Mouse (Mus musculus) cortical plate, adult 2 months (tissue): ENCODE measurements around the gene Syt7. TPM values are rescaled to one million over a fixed set of nuclear protein-coding genes. Genes with fewer than 3 reads are reported as not detected.

Experiments used
- H3K27ac ChIP-seq: fragments of 200-500 bp; 2 replicates; pipeline ENCODE4 v1.5.1; 2012; ENCODE audit warnings: low read length, control low read depth, inconsistent platforms; ENCODE audit not compliant: insufficient read depth
- H3K4me1 ChIP-seq: fragments of 200-500 bp; 2 replicates; pipeline ENCODE4 v1.6.1; 2011; ENCODE audit warnings: low read length; ENCODE audit not compliant: control insufficient read depth, insufficient read depth
- H3K4me3 ChIP-seq: fragments of 200-500 bp; 2 replicates; pipeline ENCODE4 v1.5.1; 2011; ENCODE audit warnings: mild to moderate bottlenecking, low read length, control low read depth; ENCODE audit not compliant: insufficient read depth
- CTCF ChIP-seq: fragments of 200-500 bp; IDR thresholded peaks from 2 replicates; pipeline ENCODE4 v1.5.1; 2011; ENCODE audit warnings: mild to moderate bottlenecking, control low read depth, low read length; ENCODE audit not compliant: insufficient read depth; ENCODE audit errors: extremely low read depth
- POLR2A ChIP-seq: fragments of 200-500 bp; IDR thresholded peaks from 2 replicates; pipeline ENCODE4 v1.6.1; 2011; ENCODE audit warnings: mild to moderate bottlenecking, low read length, control low read depth; ENCODE audit not compliant: insufficient read depth; ENCODE audit errors: extremely low read depth
- polyA plus RNA-seq: library from polyadenylated mRNA; depleted of rRNA; stranded (reverse); fragments of >200 nt; gene quantifications from 2 replicates; pipeline ENCODE4 v1.2.3, GENCODE M21; 2012; rRNA removed

Gene Syt7
- polyA plus RNA-seq, 1 experiment, result 213 TPM

GRCm38 (mm10) chr19:10472958-10473357 is 84.1 kb downstream of the Syt7 start:
- H3K4me3 ChIP-seq, result no peak overlapping the region
- H3K27ac ChIP-seq, result no peak overlapping the region
- H3K4me1 ChIP-seq, result peaks cover 2% of the 10 kb centered on the region; the same call in 1 of the 2 replicates
- TF ChIP-seq CTCF (no peak), POLR2A (no peak)

- peaks cover 2% of the 10 kb centered on the region; the same call in 1 of the 2 replicates for H3K4me1 ChIP-seq
- H3K4me3 ChIP-seq, result no peak overlapping the region
- no peak overlapping the region for H3K27ac ChIP-seq
- no peak for TF ChIP-seq POLR2A
- no peak for TF ChIP-seq CTCF
These were observed 84.9 kb downstream of the Syt7 start for GRCm38 (mm10) chr19:10473779-10474178.

- no peak for TF ChIP-seq CTCF
- no peak for TF ChIP-seq POLR2A
- H3K4me3 ChIP-seq, result no peak overlapping the region
- H3K27ac ChIP-seq, result no peak overlapping the region
- no peaks in the 10 kb centered on the region for H3K4me1 ChIP-seq
These were observed 90.7 kb downstream of the Syt7 start for GRCm38 (mm10) chr19:10479541-10479940.

GRCm38 (mm10) chr19:10482703-10483102 is 93.8 kb downstream of the Syt7 start, which contains the start of gene Ppp1r32:
Gene Ppp1r32 (minus strand): TSS chr19:10482928.
- Histone ChIP-seq H3K4me3 (no peak within 1 kb of the TSS), H3K4me1 (no peaks in the 10 kb centered on the region), H3K27ac (no peak within 1 kb of the TSS)
- TF ChIP-seq CTCF (no peak), POLR2A (no peak)

GRCm38 (mm10) chr19:10486264-10486738 is 97.4 kb downstream of the Syt7 start:
- H3K4me3 ChIP-seq, result no peak overlapping the region
- TF ChIP-seq CTCF, result peak; percentile 96
- no peak for TF ChIP-seq POLR2A
- H3K4me1 ChIP-seq, result no peaks in the 10 kb centered on the region
- no peak overlapping the region for H3K27ac ChIP-seq

GRCm38 (mm10) chr19:10495670-10496069 is 106.8 kb downstream of the Syt7 start:
- TF ChIP-seq CTCF (no peak), POLR2A (no peak)
- Histone ChIP-seq H3K4me1 (peaks cover 4% of the 10 kb centered on the region), H3K27ac (no peak overlapping the region), H3K4me3 (no peak overlapping the region)

- TF ChIP-seq CTCF, result no peak
- TF ChIP-seq POLR2A, result no peak
- H3K4me1 ChIP-seq, result peaks cover 5% of the 10 kb centered on the region
- no peak overlapping the region for H3K4me3 ChIP-seq
- no peak overlapping the region for H3K27ac ChIP-seq
These were observed 108.1 kb downstream of the Syt7 start for GRCm38 (mm10) chr19:10496976-10497375.

- no peak for TF ChIP-seq CTCF
- no peak for TF ChIP-seq POLR2A
- Histone ChIP-seq H3K27ac (no peak overlapping the region), H3K4me1 (peaks cover 5% of the 10 kb centered on the region), H3K4me3 (no peak overlapping the region)
These were observed 108.7 kb downstream of the Syt7 start for GRCm38 (mm10) chr19:10497512-10498160.

GRCm38 (mm10) chr19:10500581-10500980 is 111.7 kb downstream of the Syt7 start:
- TF ChIP-seq CTCF, result no peak
- no peak for TF ChIP-seq POLR2A
- H3K27ac ChIP-seq, result no peak overlapping the region

GRCm38 (mm10) chr19:10502571-10502970 is 113.7 kb downstream of the Syt7 start:
- peaks cover 3% of the 10 kb centered on the region for H3K4me1 ChIP-seq
- no peak overlapping the region for H3K4me3 ChIP-seq
- TF ChIP-seq CTCF (peak; percentile 85), POLR2A (no peak)
- no peak overlapping the region for H3K27ac ChIP-seq

More at GRCm38 (mm10) chr19:10500581-10500980, 111.7 kb downstream of the Syt7 start:
- peaks cover 5% of the 10 kb centered on the region for H3K4me1 ChIP-seq
- no peak overlapping the region for H3K4me3 ChIP-seq

Other genes with a start within 250 kb of the Syt7 start
- gene Fads1, start 206.2 kb upstream of the Syt7 start, polyA plus RNA-seq, result 195 and 212 TPM in 2 replicates
- 51.0 and 60.1 TPM in 2 replicates for gene Tmem258, start 185.1 kb upstream of the Syt7 start, polyA plus RNA-seq
- gene Fen1, start 184.9 kb upstream of the Syt7 start, polyA plus RNA-seq, result 12.1 and 12.5 TPM in 2 replicates
- 21.0 and 26.4 TPM in 2 replicates for gene Myrf, start 148.3 kb upstream of the Syt7 start, polyA plus RNA-seq
- gene Dagla, start 84.2 kb upstream of the Syt7 start, polyA plus RNA-seq, result 69.9 and 75.1 TPM in 2 replicates
- 9.5 and 24.2 TPM in 2 replicates for gene Lrrc10b, start 68.4 kb downstream of the Syt7 start, polyA plus RNA-seq
- 1.4 and 2.5 TPM in 2 replicates for gene Ppp1r32, start 93.8 kb downstream of the Syt7 start, polyA plus RNA-seq
- gene Cpsf7, start 136.2 kb downstream of the Syt7 start, polyA plus RNA-seq, result 79.6 and 83.0 TPM in 2 replicates
- 61.8 and 65.1 TPM in 2 replicates for gene Sdhaf2, start 137.1 kb downstream of the Syt7 start, polyA plus RNA-seq
- 21.7 TPM in 2 replicates for gene Tmem216, start 167.1 kb downstream of the Syt7 start, polyA plus RNA-seq
- 15.1 and 15.5 TPM in 2 replicates for gene Cyb561a3, start 188.1 kb downstream of the Syt7 start, polyA plus RNA-seq
- 19.1 and 20.1 TPM in 2 replicates for gene Tmem138, start 188.3 kb downstream of the Syt7 start, polyA plus RNA-seq
- gene Ddb1, start 216.2 kb downstream of the Syt7 start, polyA plus RNA-seq, result 120 and 123 TPM in 2 replicates
- gene Tkfc, start 216.6 kb downstream of the Syt7 start, polyA plus RNA-seq, result 16.4 and 17.3 TPM in 2 replicates
- 0.68 and 0.81 TPM in 2 replicates for gene Vwce, start 245.1 kb downstream of the Syt7 start, polyA plus RNA-seq